Mouse (Mus musculus): ENCODE measurements at regions not wholly inside any gene's neighbourhood (a gene's known extent, or its start where the extent isn't known, plus 50 kb on each side); places are given as distances from the start of the nearest gene placed in this dataset.

DNA sequence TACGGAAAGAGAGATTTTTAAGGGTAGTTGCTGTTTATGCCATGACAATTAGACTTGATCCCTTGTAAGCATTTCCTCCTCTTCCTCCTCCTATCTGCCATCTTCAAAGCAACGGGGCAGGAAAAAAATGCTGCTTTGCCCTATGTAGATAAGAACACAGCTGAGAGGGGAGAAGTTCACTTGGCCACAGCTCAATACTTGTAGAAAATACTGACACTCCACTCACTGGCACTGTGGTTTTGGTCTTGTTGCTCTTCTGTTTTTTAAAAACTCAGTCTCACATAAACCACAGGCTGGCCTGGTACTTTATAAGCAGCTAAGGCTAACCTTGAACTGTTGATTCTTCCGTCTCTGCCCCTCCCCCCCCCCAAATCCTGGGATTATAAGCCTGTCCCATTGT, 172.9 kb upstream of the Id2 start:
- TF ChIP-seq CTCF (IDR thresholded peaks at IDR 0.05) (no peak), EP300 (IDR thresholded peaks at IDR 0.05) (no peak)

Data from lung, postnatal 0 days (tissue).